In genomic region chr2:18971564-18971963, GRCm38 (mm10) we compare ENCODE assay signal across 19 mouse cellular contexts. TPM values are rescaled to one million over a fixed set of nuclear protein-coding genes. Genes with fewer than 3 reads are reported as not detected.
"Had no signal": no experiment of that assay in that cellular context is flagged by ENCODE, and none has a peak within 500 bp of the region (broad histone marks: within the 10 kb centered on the region; RNA-seq: fewer than 3 reads in every experiment).

No protein-coding gene starts in this region.

- H3K27ac ChIP-seq: midbrain, embryonic 10.5 days; midbrain, embryonic 12.5 days; neural tube, embryonic 13.5 days; neural tube, embryonic 15.5 days had no signal

- ATAC-seq: midbrain, embryonic 16.5 days had no signal

- H3K27me3 ChIP-seq: midbrain, embryonic 12.5 days; neural tube, embryonic 13.5 days; neural tube, embryonic 15.5 days had no signal

- H3K4me3 ChIP-seq: midbrain, embryonic 10.5 days; midbrain, embryonic 12.5 days; myocyte; neural tube, embryonic 13.5 days; neural tube, embryonic 15.5 days had no signal

- H3K4me2 ChIP-seq: lung, embryonic 14.5 days; midbrain, embryonic 12.5 days; neural tube, embryonic 13.5 days; neural tube, embryonic 15.5 days had no signal

- DNase-seq: lung, embryonic 14.5 days; lung, postnatal 10 days; lung, postnatal 4 days; midbrain, embryonic 14.5 days; retina, postnatal 1 day; right cerebral cortex, adult 18-20 months; right cerebral cortex, postnatal 25 days; right cerebral cortex, postnatal 4 days; spleen, adult 18-20 months; thymus, adult 18-20 months; thymus, postnatal 14 days; thymus, postnatal 36 days had no signal

- H3K9ac ChIP-seq: lung, embryonic 14.5 days; midbrain, embryonic 12.5 days; neural tube, embryonic 13.5 days; neural tube, embryonic 15.5 days had no signal

- H3K9me3 ChIP-seq: neural tube, embryonic 13.5 days had no signal

- H3K4me1 ChIP-seq: neural tube, embryonic 13.5 days; neural tube, embryonic 15.5 days had no signal

- H3K36me3 ChIP-seq: midbrain, embryonic 10.5 days; midbrain, embryonic 12.5 days; neural tube, embryonic 13.5 days; neural tube, embryonic 15.5 days had no signal

RNA-seq across cellular contexts. Expression of gene 4930426L09Rik, which starts 26.6 kb away (rescaled TPM):
- polyA plus RNA-seq: lung, embryonic 16.5 days had no signal
